Mouse (Mus musculus): ENCODE data around the gene Ciita. TPM values are rescaled to one million over a fixed set of nuclear protein-coding genes. Genes with fewer than 3 reads are reported as not detected.

Ciita gene
- total RNA-seq, 1 experiment, result 0.22 TPM

DNA sequence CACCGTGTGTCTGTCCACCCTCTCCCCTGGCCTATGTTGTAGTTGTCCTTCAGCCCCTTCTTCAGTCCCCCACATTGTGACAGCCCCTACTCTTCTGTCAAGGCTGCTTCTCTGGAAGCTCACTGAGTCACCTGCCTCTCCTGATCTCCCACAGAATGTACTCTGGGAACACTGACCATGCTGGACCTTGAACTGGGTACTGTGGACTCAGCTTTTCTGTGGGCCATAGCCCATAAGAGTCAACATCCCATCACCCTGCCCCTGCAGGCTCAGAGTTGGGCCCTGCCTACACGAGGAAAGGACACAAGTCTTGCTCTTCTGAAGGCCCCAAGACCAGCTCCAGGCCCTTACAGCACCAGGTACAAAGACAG lies 45.7 kb downstream of the Ciita start:
- TF ChIP-seq CHD2 (IDR thresholded peaks at IDR 0.05; ENCODE audit: low read depth, low read length), result no peak
- no peak for TF ChIP-seq ZC3H11A (IDR thresholded peaks at IDR 0.05; ENCODE audit: borderline replicate concordance, low read depth, low read length)
- TF ChIP-seq ZNF384 (IDR thresholded peaks at IDR 0.05; ENCODE audit: low read depth, low read length), result no peak
- TF ChIP-seq MAFK (IDR thresholded peaks at IDR 0.05; ENCODE audit: insufficient read depth, low read depth, low read length), result no peak
- no peak for TF ChIP-seq HCFC1 (IDR thresholded peaks at IDR 0.05; ENCODE audit: borderline replicate concordance, insufficient read depth, low read length)
- Histone ChIP-seq H3K9me3 (ENCODE audit: control insufficient read depth, insufficient read depth, low read depth, low read length) (no peaks in the 10 kb centered on the region), H3K27ac (ENCODE audit: insufficient read depth, low read depth, low read length, poor library complexity, severe bottlenecking) (no peak overlapping the region), H3K36me3 (ENCODE audit: control insufficient read depth, insufficient read depth, low read length, poor library complexity, severe bottlenecking) (no peaks in the 10 kb centered on the region; the same call in 1 of the 2 replicates), H3K4me1 (ENCODE audit: control insufficient read depth in 2 of 2, insufficient read depth in 2 of 2, low read length in 2 of 2, poor library complexity in 1 of 2) (peaks cover 0 to 5% of the 10 kb centered on the region in 2 experiments; a peak in 1 of 4 replicates), H3K4me3 (ENCODE audit: insufficient read depth in 1 of 2, low read depth in 1 of 2, low read length in 2 of 2, poor library complexity in 1 of 2, severe bottlenecking in 1 of 2) (no peak overlapping the region), H3K9ac (ENCODE audit: insufficient read depth, low read depth, low read length, poor library complexity, severe bottlenecking) (no peak overlapping the region)
- DNase-seq (ENCODE audit: low read depth, low spot score), result no peak
- in situ Hi-C loops (cut with MboI; ENCODE audit: low sequenced_read_pairs in 2 of 2, unreplicated experiment in 2 of 2), result no loop called here

DNA sequence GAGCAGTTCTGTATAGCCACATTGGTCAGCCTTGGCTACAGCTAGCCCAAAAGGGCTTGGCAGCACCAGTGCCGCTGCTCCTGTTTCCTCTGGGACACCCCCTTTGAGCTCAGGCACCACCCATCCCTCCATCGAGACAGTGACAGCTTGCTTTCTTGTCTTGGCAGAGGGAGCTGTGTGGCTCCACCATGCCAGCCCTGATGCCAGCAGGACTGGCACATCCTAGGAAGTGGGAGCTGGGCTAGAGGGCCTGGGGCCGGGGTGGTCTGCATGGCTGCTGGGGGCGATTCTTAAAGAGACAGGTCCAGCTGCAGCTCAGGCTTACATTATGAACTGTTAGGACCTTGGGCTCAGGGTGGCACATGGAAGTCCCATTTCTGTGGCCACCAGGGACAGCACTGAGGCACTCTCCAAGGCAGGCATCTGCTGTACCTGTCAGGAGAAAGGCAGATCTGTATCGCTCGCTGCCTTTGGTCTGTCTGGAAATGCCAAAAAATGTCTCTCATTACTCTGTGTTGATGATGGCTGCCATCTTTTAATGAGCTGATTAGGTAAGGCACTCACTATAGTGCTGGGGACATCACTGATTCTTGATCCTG lies 47.3 kb downstream of the Ciita start:
- no peaks in the 10 kb centered on the region for H3K9me3 ChIP-seq (ENCODE audit: control insufficient read depth, insufficient read depth, low read depth, low read length)
- no peaks in the 10 kb centered on the region; the same call in 1 of the 2 replicates for H3K36me3 ChIP-seq (ENCODE audit: control insufficient read depth, insufficient read depth, low read length, poor library complexity, severe bottlenecking)
- peaks cover 0 to 6% of the 10 kb centered on the region in 2 experiments; a peak in 1 of 4 replicates for H3K4me1 ChIP-seq (ENCODE audit: control insufficient read depth in 2 of 2, insufficient read depth in 2 of 2, low read length in 2 of 2, poor library complexity in 1 of 2)
- H3K4me3 ChIP-seq (ENCODE audit: insufficient read depth in 1 of 2, low read depth in 1 of 2, low read length in 2 of 2, poor library complexity in 1 of 2, severe bottlenecking in 1 of 2), result no peak overlapping the region
- no peak overlapping the region for H3K9ac ChIP-seq (ENCODE audit: insufficient read depth, low read depth, low read length, poor library complexity, severe bottlenecking)
- TF ChIP-seq ZC3H11A (IDR thresholded peaks at IDR 0.05; ENCODE audit: borderline replicate concordance, low read depth, low read length) (no peak), MAFK (IDR thresholded peaks at IDR 0.05; ENCODE audit: insufficient read depth, low read depth, low read length) (no peak)
- in situ Hi-C loops (cut with MboI; ENCODE audit: low sequenced_read_pairs in 2 of 2, unreplicated experiment in 2 of 2), result no loop called here
- DNase-seq (ENCODE audit: low read depth, low spot score), result no peak
- no peak overlapping the region for H3K27ac ChIP-seq (ENCODE audit: insufficient read depth, low read depth, low read length, poor library complexity, severe bottlenecking)

DNA sequence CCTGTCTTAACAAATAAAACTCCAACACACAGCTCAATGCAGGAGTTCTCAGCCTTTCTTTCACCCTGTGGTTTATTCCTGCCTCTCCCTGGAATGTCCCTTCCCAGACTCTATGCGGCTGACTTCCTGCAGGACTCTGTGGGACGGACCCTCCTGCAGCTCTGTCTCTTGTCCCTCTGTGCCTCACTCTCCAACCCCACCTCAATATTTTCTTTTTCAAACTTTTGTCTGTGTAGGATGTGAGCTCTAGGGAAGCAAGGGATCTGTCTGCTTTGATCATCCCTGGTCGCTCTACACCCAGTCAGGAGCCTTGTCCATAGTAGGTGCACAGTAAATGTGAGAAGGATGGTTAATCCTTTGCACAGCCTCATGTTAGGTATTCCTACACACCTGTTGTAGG lies 48.5 kb downstream of the Ciita start:
- TF ChIP-seq MAFK (IDR thresholded peaks at IDR 0.05; ENCODE audit: insufficient read depth, low read depth, low read length), result no peak
- Histone ChIP-seq H3K9me3 (ENCODE audit: control insufficient read depth, insufficient read depth, low read depth, low read length) (no peaks in the 10 kb centered on the region), H3K27ac (ENCODE audit: insufficient read depth, low read depth, low read length, poor library complexity, severe bottlenecking) (no peak overlapping the region), H3K4me3 (ENCODE audit: insufficient read depth in 1 of 2, low read depth in 1 of 2, low read length in 2 of 2, poor library complexity in 1 of 2, severe bottlenecking in 1 of 2) (no peak overlapping the region), H3K36me3 (ENCODE audit: control insufficient read depth, insufficient read depth, low read length, poor library complexity, severe bottlenecking) (no peaks in the 10 kb centered on the region; the same call in 1 of the 2 replicates), H3K4me1 (ENCODE audit: control insufficient read depth in 2 of 2, insufficient read depth in 2 of 2, low read length in 2 of 2, poor library complexity in 1 of 2) (peaks cover 0 to 6% of the 10 kb centered on the region in 2 experiments; a peak in 1 of 4 replicates), H3K9ac (ENCODE audit: insufficient read depth, low read depth, low read length, poor library complexity, severe bottlenecking) (no peak overlapping the region)
- no peak for DNase-seq (ENCODE audit: low read depth, low spot score)
- in situ Hi-C loops (cut with MboI; ENCODE audit: low sequenced_read_pairs in 2 of 2, unreplicated experiment in 2 of 2), result no loop called here

DNA sequence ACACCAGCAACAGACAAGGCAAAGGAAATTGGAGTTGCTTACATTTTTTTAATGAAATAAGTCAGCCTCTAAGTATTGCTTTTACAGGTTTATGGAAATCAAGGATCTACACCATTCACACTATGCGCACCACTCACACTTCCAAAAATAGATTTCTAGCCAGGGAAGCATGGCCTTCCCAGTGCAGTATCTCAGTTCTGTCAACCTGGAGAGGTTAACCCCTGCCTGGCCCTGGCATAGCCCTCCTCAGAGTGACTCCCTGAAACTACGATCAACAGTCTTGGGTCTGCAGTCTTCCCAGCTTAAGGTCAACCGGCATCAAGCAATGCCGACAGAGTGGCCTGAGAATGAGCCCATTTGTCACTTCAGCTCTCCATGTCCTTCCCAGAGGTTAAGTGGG lies 50.3 kb downstream of the Ciita start:
- in situ Hi-C loops (cut with MboI; ENCODE audit: low sequenced_read_pairs in 2 of 2, unreplicated experiment in 2 of 2), result no loop called here

DNA sequence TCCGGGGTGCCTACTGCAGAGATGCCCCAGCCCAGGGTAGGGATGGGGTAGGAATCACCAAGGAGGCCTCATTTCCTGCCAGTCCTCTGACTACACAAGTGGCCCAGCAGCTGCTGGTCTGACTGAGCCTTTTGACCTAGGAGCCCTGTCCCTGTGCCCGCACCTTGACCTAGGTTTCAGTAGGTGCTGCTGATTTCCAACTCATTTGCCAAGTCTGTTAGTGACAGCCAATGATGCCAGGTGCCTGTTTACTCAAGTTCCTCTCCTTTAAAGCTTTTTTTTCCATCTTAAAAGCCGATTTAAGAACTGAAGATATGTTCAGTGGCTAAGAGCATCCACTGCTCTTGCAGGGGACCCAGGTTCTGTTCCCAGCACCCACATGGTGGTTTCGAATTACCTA lies 53.9 kb downstream of the Ciita start:
- H3K4me3 ChIP-seq (ENCODE audit: insufficient read depth in 1 of 2, low read depth in 1 of 2, low read length in 2 of 2, poor library complexity in 1 of 2, severe bottlenecking in 1 of 2), result no peak overlapping the region
- peaks cover 0 to 6% of the 10 kb centered on the region in 2 experiments; a peak in 1 of 4 replicates for H3K4me1 ChIP-seq (ENCODE audit: control insufficient read depth in 2 of 2, insufficient read depth in 2 of 2, low read length in 2 of 2, poor library complexity in 1 of 2)
- H3K27ac ChIP-seq (ENCODE audit: insufficient read depth, low read depth, low read length, poor library complexity, severe bottlenecking), result no peak overlapping the region
- in situ Hi-C loops (cut with MboI; ENCODE audit: low sequenced_read_pairs in 2 of 2, unreplicated experiment in 2 of 2), result no loop called here
- H3K9ac ChIP-seq (ENCODE audit: insufficient read depth, low read depth, low read length, poor library complexity, severe bottlenecking), result no peak overlapping the region
- H3K9me3 ChIP-seq (ENCODE audit: control insufficient read depth, insufficient read depth, low read depth, low read length), result no peaks in the 10 kb centered on the region
- no peaks in the 10 kb centered on the region; the same call in 1 of the 2 replicates for H3K36me3 ChIP-seq (ENCODE audit: control insufficient read depth, insufficient read depth, low read length, poor library complexity, severe bottlenecking)
- TF ChIP-seq MAFK (IDR thresholded peaks at IDR 0.05; ENCODE audit: insufficient read depth, low read depth, low read length) (no peak), HCFC1 (IDR thresholded peaks at IDR 0.05; ENCODE audit: borderline replicate concordance, insufficient read depth, low read length) (no peak), ZC3H11A (IDR thresholded peaks at IDR 0.05; ENCODE audit: borderline replicate concordance, low read depth, low read length) (no peak), CHD2 (IDR thresholded peaks at IDR 0.05; ENCODE audit: low read depth, low read length) (no peak), ZNF384 (IDR thresholded peaks at IDR 0.05; ENCODE audit: low read depth, low read length) (no peak)
- no peak for DNase-seq (ENCODE audit: low read depth, low spot score)

More for the DNA sequence above, 50.3 kb downstream of the Ciita start:
- no peak for DNase-seq (ENCODE audit: low read depth, low spot score)
- no peak overlapping the region for H3K9ac ChIP-seq (ENCODE audit: insufficient read depth, low read depth, low read length, poor library complexity, severe bottlenecking)
- H3K27ac ChIP-seq (ENCODE audit: insufficient read depth, low read depth, low read length, poor library complexity, severe bottlenecking), result no peak overlapping the region
- H3K4me1 ChIP-seq (ENCODE audit: control insufficient read depth in 2 of 2, insufficient read depth in 2 of 2, low read length in 2 of 2, poor library complexity in 1 of 2), result peaks cover 0 to 6% of the 10 kb centered on the region in 2 experiments; a peak in 1 of 4 replicates
- no peak overlapping the region for H3K4me3 ChIP-seq (ENCODE audit: insufficient read depth in 1 of 2, low read depth in 1 of 2, low read length in 2 of 2, poor library complexity in 1 of 2, severe bottlenecking in 1 of 2)
- TF ChIP-seq MAFK (IDR thresholded peaks at IDR 0.05; ENCODE audit: insufficient read depth, low read depth, low read length), result no peak
- no peak for TF ChIP-seq ZNF384 (IDR thresholded peaks at IDR 0.05; ENCODE audit: low read depth, low read length)
- no peak for TF ChIP-seq HCFC1 (IDR thresholded peaks at IDR 0.05; ENCODE audit: borderline replicate concordance, insufficient read depth, low read length)
- TF ChIP-seq CHD2 (IDR thresholded peaks at IDR 0.05; ENCODE audit: low read depth, low read length), result no peak
- no peaks in the 10 kb centered on the region for H3K9me3 ChIP-seq (ENCODE audit: control insufficient read depth, insufficient read depth, low read depth, low read length)
- H3K36me3 ChIP-seq (ENCODE audit: control insufficient read depth, insufficient read depth, low read length, poor library complexity, severe bottlenecking), result no peaks in the 10 kb centered on the region; the same call in 1 of the 2 replicates
